Mouse (Mus musculus) liver, embryonic 11.5 days (tissue): ENCODE results near the gene Nubp2. TPM values are rescaled to one million over a fixed set of nuclear protein-coding genes. Genes with fewer than 3 reads are reported as not detected.

Experiments used
- polyA plus RNA-seq: library from polyadenylated mRNA; unstranded; fragments of >200 nt; fragmentation: Nextera tagmentation; extraction: Ambion mirVana; gene quantifications from 2 replicates; pipeline ENCODE4 v1.2.1, GENCODE M21; 2014

Gene Nubp2
- polyA plus RNA-seq, 1 experiment from 2014 or later: 123 TPM

Other genes starting within 250 kb of the Nubp2 start
- gene Slc9a3r2, start 236.0 kb downstream of the Nubp2 start, polyA plus RNA-seq: 23.6 and 25.1 TPM in 2 replicates
- gene Npw, start 227.9 kb downstream of the Nubp2 start, polyA plus RNA-seq: 0.31 and 0.47 TPM in 2 replicates
- gene Zfp598, start 216.7 kb downstream of the Nubp2 start, polyA plus RNA-seq: 37.4 and 38.3 TPM in 2 replicates
- 0.26 and 0.49 TPM in 2 replicates for gene Syngr3, start 196.4 kb downstream of the Nubp2 start, polyA plus RNA-seq
- gene Gfer, start 190.2 kb downstream of the Nubp2 start, polyA plus RNA-seq: 64.2 and 74.7 TPM in 2 replicates
- gene Noxo1, start 190.1 kb downstream of the Nubp2 start, polyA plus RNA-seq: 0.56 and 0.58 TPM in 2 replicates
- 102 and 109 TPM in 2 replicates for gene Tbl3, start 178.7 kb downstream of the Nubp2 start, polyA plus RNA-seq
- 0.25 and 0.27 TPM in 2 replicates for gene Rnf151, start 168.3 kb downstream of the Nubp2 start, polyA plus RNA-seq
- gene Rps2, start 168.2 kb downstream of the Nubp2 start, polyA plus RNA-seq: 2,083 and 2,225 TPM in 2 replicates
- gene Ndufb10, start 161.9 kb downstream of the Nubp2 start, polyA plus RNA-seq: 301 and 321 TPM in 2 replicates
- not detected in 2 replicates for gene Rpl3l, start 158.5 kb downstream of the Nubp2 start, polyA plus RNA-seq
- gene Msrb1, start 149.7 kb downstream of the Nubp2 start, polyA plus RNA-seq: 30.7 and 31.0 TPM in 2 replicates
- 0.41 and 0.45 TPM in 2 replicates for gene Hs3st6, start 133.4 kb downstream of the Nubp2 start, polyA plus RNA-seq
- 1.9 and 3.0 TPM in 2 replicates for gene Meiob, start 82.1 kb downstream of the Nubp2 start, polyA plus RNA-seq
- 53.8 and 56.3 TPM in 2 replicates for gene Hagh, start 46.2 kb downstream of the Nubp2 start, polyA plus RNA-seq
- 38.3 and 38.6 TPM in 2 replicates for gene Fahd1, start 36.0 kb downstream of the Nubp2 start, polyA plus RNA-seq
- 4.3 and 4.9 TPM in 2 replicates for gene Igfals, start 20.4 kb downstream of the Nubp2 start, polyA plus RNA-seq
- gene Spsb3, start 294 bp upstream of the Nubp2 start, polyA plus RNA-seq: 35.0 and 40.9 TPM in 2 replicates
- gene Eme2, start 8.7 kb upstream of the Nubp2 start, polyA plus RNA-seq: 21.9 and 23.4 TPM in 2 replicates
- gene Mrps34, start 8.8 kb upstream of the Nubp2 start, polyA plus RNA-seq: 123 and 129 TPM in 2 replicates
- 70.5 and 76.3 TPM in 2 replicates for gene Nme3, start 10.2 kb upstream of the Nubp2 start, polyA plus RNA-seq
- 19.8 and 28.0 TPM in 2 replicates for gene Mapk8ip3, start 50.6 kb upstream of the Nubp2 start, polyA plus RNA-seq
- gene Jpt2, start 74.3 kb upstream of the Nubp2 start, polyA plus RNA-seq: 164 and 168 TPM in 2 replicates
- 9.5 and 11.8 TPM in 2 replicates for gene Cramp1l, start 129.4 kb upstream of the Nubp2 start, polyA plus RNA-seq
- gene Ift140, start 129.7 kb upstream of the Nubp2 start, polyA plus RNA-seq: 51.6 and 55.3 TPM in 2 replicates
- 8.5 and 10.1 TPM in 2 replicates for gene Tmem204, start 197.2 kb upstream of the Nubp2 start, polyA plus RNA-seq
- gene Telo2, start 229.6 kb upstream of the Nubp2 start, polyA plus RNA-seq: 46.2 and 49.6 TPM in 2 replicates
- gene Ptx4, start 234.4 kb upstream of the Nubp2 start, polyA plus RNA-seq: not detected in 2 replicates
- gene Clcn7, start 247.0 kb upstream of the Nubp2 start, polyA plus RNA-seq: 18.7 and 19.7 TPM in 2 replicates